Mouse (Mus musculus) ovary, postnatal 36 days (tissue): ENCODE data around the gene Vkorc1.
"Not testable (repeated sequence)": the region's sequence is repeated elsewhere in the genome, so short reads cannot be mapped to it uniquely, and the experiment has no call there.

Experiments
- DNase-seq: peaks from one replicate; pipeline ENCODE4 v3.0.0; 2022; ENCODE audit warnings: low spot score, mixed read lengths

Gene Vkorc1

DNA sequence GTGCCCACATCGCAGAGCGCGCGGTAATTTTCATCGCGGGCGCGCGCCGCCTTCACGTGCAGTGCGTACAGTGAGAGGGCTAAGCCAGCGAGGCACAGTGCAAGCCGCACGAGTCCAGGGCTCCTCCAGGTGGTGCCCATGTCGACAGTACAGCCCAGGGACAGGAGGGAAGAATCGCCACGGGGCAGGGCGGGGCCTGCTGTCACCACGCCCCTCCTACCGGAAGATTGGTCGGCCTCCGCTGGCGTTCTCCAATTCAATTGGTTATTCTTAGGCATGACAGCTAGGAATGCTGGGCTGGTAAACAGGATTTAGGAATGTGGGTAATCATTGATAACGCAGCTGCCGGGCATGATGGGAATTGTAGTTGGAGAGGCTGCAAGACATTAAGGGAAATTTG lies at the start of gene Vkorc1, which contains the start of gene Gm21974:
Gene Vkorc1 (minus strand): TSS at position 176 of the 400 bp plus-strand sequence.
Gene Gm21974 (minus strand): TSS at position 13 of the 400 bp plus-strand sequence.
- DNase-seq, result peak; percentile 95

DNA sequence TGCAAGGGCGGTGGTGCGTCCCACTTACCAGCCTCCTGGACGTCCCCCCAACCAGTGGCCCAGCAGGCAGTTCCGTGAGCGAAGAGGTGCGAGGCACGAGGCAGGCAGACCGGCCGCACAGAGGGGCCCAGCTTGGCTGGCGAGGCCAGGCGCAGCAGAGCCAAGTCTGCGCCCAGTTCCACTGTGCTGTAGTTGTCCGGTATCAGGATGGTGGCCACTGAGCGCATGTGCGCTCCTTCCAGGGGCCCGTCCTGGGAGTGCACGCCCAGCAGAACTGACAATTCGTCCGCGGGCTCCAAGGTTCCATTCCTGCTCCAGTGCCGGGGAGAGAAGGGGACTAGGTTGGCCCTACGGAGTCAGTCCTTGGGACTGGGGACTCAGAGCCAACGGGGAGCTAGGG lies 49.2 kb upstream of the Vkorc1 start:
- DNase-seq, result peak; percentile 55

GRCm38 (mm10) chr7:127942097-127942496 lies 46.7 kb upstream of the Vkorc1 start:
- DNase-seq, result not testable (repeated sequence)

DNA sequence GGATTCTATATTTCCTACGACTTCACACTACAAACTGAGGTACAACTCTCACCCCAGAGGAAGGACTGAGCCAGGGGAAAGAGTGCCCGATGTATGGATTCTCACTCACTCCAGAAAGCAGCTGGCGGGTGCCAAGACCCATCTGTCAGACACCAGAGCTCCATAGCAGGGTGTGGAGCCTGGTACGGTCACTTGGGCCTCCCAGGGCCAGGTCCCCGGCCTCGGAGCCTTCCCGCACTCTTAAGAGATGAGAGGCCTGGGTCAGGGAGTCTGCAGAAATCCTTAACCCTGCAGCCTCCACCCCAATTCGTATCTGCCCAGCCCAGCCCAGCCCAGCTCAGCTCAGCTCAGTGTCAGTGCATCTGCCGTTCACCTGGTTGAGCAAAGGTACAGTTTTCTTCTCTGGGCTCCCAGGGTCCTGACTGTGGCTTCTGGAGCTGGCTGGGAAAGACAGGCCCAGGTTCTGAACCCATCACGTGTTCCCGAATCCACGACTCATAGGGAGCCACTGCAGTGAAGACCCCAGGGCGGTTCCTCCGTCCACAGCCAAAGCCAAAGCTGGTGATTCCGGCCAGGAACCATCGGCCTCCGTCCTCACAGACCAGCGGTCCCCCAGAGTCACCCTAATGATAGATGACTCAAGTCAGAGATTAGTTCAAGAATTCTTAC lies 40.9 kb upstream of the Vkorc1 start:
- no peak for DNase-seq

DNA sequence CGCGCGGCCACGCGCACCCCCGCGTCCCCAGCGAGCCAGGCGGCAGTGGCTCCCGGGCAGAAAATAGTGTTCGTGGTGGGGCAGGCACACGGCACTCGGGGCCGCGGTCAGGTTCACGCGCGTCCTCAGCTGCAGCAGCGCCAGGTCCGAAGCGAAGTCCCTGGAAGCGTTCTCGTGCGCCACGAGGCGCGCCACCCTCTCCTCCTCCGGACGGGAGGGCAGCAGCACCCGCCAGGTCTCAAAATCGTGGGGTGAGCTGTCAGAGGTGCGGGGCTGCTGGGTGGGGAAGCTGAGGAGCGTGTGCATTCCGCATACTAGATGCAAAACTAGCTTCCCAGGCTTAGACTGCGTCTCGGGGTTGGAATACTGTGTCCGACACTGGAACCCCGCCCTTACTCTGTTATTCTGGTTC lies 40.3 kb upstream of the Vkorc1 start:
- no peak for DNase-seq

DNA sequence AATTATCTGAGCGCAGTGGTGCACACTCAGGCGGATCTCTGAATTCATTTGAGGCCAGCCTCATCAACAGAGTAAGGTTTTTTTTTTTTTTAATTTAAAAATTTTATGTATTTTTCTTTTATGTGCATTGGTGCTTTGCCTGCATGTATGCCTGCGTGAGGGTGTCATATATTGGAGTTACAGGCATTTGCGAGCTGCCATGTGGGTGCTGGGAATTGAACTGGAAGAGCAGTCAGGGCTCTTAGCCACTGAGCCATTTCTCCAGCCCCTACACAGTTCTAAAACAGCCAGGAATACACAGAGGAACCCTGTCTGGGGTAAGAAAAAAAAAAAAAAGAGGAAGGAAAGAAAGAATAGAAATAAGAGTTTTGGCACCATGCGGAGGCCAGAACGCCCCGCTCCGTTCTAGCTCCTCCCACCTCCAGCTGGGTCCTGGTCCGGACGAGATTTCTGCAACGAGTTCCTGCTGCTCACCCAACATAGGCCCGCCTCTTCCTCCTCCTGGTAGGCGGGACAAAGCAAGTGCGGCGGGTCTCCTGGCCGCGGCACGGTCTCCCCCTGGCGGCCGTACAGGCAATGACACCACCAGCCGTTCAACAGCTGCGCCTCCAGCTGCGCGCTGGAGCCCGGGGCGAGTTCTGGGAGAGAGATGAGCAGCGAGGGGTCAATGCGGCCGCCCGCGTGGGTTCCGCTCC lies 39.8 kb upstream of the Vkorc1 start:
- DNase-seq, result peak; percentile 95

DNA sequence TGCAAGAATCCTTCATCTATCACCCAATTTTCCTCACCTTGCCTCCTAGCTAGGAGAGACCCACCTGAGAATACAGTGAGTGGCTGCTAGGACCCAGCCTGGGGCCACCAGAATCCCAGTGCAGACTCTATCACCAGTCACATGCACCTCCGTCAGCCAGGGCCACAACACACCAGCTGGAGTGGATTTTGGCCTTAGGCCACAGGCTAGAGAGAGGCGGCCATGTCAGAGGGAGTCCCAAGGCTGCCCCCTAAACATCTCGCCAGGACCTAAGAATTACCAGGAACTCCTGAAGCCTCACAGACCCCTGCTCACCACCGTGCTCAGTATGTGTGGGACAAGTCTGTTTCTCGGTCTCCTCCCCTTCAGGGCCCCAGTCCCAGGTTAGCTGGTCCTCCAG lies 38.7 kb upstream of the Vkorc1 start:
- DNase-seq, result no peak

- DNase-seq, result no peak
Measured at GRCm38 (mm10) chr7:127932273-127933031, 37.0 kb upstream of the Vkorc1 start.

DNA sequence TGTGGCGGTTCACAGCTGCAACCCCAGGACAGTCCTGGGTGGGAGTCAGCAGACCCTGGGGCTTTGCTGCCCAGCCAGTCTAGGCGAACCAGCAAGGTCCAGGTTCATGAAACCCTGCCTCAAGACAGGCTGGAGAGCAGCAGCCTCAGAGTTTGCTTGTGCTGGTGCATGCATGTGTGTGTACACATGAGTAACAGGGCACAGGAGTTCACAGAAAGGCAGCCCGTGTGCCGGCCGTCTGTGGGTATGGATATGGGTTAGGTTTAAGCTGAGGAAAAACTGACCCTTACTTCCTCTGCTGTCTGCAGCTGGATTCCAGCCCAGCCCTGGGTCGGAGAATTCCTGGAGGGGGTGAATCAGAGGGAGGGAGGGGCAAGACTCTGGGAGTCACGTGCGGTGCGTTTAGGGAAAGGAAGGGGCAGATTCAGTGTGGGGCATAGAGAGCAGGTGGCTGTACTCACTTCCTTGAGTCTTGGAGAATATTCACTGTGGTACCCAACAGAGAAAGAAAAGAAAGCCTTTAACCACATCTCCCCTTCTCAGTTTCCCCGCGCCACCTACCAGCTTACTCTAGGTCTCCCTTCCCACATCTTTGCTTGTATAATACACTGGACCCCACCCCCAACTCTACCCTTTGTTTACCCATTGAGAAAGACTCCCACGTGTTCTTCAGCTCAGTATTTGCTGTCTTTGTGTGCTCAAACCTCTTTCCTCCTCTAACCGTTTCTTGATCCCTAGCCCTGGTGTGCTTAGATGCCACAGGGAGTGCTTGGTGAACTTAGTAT lies 36.1 kb upstream of the Vkorc1 start:
- no peak for DNase-seq

DNA sequence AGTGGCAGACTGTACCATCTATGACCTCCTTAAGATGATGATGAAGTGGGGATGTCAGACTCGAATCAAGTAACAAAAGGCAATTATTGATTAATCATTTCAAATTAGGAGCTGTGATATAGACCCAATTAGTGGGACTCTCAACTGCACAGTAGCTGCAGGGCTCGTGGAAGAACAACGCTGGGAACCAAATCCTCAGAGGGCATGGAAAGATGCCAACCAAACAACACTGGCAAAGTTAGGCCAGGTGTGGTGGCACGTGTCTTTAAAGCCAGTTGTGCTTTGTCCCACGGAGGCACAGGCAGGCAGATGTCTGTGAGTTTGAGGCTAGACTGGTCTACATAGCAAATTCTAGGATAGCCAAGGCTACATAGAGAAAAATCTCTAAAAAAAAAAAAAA lies 35.2 kb upstream of the Vkorc1 start:
- no peak for DNase-seq

- no peak for DNase-seq
Measured at GRCm38 (mm10) chr7:127929923-127930322, 34.5 kb upstream of the Vkorc1 start, which contains the start of gene Prss8. Gene Prss8, minus strand, starts transcription at chr7:127930104.

DNA sequence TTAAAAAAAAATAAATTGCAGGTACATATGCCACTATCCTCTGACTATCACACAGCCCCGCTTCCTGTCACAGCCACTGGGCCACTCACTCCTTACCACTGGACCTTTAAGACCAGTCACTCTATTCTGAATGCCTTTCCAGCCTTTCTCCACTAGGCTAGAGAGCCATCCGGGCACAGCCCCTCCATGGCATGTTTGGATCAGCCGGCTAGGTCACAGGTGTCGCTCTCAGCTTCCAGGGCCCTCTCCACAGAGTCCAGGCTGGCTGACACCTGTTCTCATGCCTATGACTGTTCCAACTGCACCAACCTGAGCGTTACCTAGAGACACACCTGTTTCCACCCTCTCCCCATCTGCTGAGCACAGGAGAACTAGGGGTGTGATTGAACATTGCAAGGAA lies 33.2 kb upstream of the Vkorc1 start:
- no peak for DNase-seq

GRCm38 (mm10) chr7:127927726-127928125 lies 32.3 kb upstream of the Vkorc1 start:
- no peak for DNase-seq

DNA sequence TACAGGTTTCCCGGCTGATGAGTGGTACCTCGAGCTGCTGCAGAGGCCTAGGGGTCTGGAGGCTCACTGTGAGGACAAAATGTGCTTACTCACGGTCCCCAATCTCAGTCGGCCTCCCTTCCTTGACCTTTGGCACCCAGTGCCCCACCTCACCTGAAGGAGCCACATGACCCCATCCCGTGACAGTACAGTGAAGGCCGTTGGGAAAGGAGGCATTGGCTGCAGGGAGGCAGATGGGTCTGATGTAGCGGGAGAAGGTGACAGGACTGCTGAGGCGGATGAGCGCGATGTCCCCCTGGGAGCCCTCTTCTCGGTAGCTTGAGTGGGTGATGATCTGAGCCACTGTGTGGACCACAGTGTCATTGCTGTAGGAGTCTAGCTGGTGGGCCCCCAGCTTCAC lies 31.4 kb upstream of the Vkorc1 start:
- DNase-seq, result no peak

DNA sequence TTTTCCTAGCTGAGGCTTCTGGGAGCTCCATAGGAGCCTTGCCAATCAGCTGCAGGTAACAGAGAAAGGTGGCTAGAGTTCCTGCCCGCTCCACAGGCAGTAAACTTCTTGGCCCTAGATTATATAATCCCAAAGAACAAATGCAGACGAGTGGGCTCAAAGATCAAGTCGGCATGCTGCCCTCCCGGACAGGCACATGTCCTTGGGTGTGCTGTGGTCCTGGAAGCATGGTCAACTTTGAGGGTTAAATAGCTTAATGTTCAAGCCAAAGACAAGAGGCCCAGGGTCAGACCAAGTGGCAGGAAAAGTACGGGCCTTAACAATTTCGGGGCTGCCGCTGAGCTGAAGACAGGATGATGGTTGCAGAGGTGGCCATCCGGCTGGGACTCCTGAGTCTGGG lies 30.6 kb upstream of the Vkorc1 start:
- no peak for DNase-seq

GRCm38 (mm10) chr7:127925252-127925651 lies 29.8 kb upstream of the Vkorc1 start:
- no peak for DNase-seq

DNA sequence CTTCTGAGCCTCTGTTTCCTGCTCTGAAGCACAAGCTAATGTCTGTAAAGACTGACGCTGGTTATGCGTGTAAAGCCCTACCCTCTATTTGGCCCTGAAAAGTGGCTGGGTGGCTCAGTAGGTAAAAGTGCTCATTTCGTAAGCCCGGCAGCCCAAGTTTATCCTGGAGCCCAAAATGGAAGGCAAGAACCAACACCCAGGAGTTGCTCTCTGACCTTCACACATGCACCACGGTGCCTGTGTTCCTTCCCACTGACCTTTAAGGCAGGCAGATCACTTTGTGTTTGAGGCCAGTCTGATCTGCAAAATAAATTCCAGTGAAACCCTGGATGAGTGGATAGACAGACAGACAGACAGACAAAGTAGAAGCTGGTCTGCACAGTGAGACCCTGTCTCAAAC lies 28.3 kb upstream of the Vkorc1 start:
- no peak for DNase-seq

- no peak for DNase-seq
Measured at GRCm38 (mm10) chr7:127922451-127923275, 27.2 kb upstream of the Vkorc1 start.

GRCm38 (mm10) chr7:127921516-127921915 lies 26.1 kb upstream of the Vkorc1 start:
- no peak for DNase-seq

GRCm38 (mm10) chr7:127919290-127919689 lies 23.9 kb upstream of the Vkorc1 start:
- no peak for DNase-seq

DNA sequence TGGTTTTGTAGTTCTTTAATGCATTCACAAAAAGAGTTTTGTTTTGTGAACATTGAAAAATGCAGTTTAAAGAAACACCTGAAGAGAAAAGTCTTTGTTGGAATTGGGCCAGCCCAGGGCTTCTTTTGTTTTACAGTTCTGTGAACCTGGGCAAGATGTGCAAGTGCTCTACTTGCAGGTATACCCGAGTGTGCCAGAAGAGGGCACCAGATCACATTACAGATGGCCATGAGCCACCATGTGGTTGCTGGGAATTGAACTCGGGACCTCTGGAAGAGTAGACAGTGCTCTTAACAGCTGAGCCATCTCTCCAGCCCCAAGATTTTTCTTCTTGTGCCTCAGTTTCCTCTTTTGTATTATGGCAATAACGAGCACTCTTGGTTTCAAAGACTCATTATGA lies 22.8 kb upstream of the Vkorc1 start:
- no peak for DNase-seq
